Mouse (Mus musculus) ES-E14 (cell line): Measurements from ENCODE around the gene Sh3bp5l. TPM values are rescaled to one million over a fixed set of nuclear protein-coding genes. Genes with fewer than 3 reads are reported as not detected.

Source experiments
- DNase-seq: peaks from one replicate; pipeline ENCODE4 v3.0.0-alpha.2; 2013; ENCODE audit warnings: low read depth, low spot score
- H3K27ac ChIP-seq: 2 replicates; pipeline ENCODE4 v1.5.1; 2012; ENCODE audit warnings: low read depth, mild to moderate bottlenecking, low read length, moderate library complexity, mixed read lengths; ENCODE audit not compliant: poor library complexity, insufficient read depth, severe bottlenecking
- H3K36me3 ChIP-seq: 2 replicates; pipeline ENCODE4 v1.6.1; 2012; ENCODE audit warnings: mild to moderate bottlenecking, low read length, moderate library complexity, mixed read lengths; ENCODE audit not compliant: control insufficient read depth, poor library complexity, insufficient read depth, severe bottlenecking
- H3K4me1 ChIP-seq, 2 experiments: fragments of 150-350 bp in 1 of 2; sonication (generic) in 1 of 2; 2 replicates each; pipeline ENCODE4 v1.6.1; 2012; ENCODE audit warnings: low read length in 2 of 2, mild to moderate bottlenecking in 1 of 2, mixed read lengths in 1 of 2; ENCODE audit not compliant: control insufficient read depth in 2 of 2, insufficient read depth in 2 of 2, poor library complexity in 1 of 2
- H3K4me3 ChIP-seq, 2 experiments: fragments of 150-350 bp in 1 of 2; sonication (generic) in 1 of 2; 2 replicates each; pipeline ENCODE4 v1.5.1; 2012; ENCODE audit warnings: low read length in 2 of 2, low read depth in 1 of 2, mild to moderate bottlenecking in 1 of 2, mixed read lengths in 1 of 2; ENCODE audit not compliant: insufficient read depth in 1 of 2, poor library complexity in 1 of 2, severe bottlenecking in 1 of 2
- H3K9ac ChIP-seq: 2 replicates; pipeline ENCODE4 v1.6.1; 2012; ENCODE audit warnings: low read depth, mild to moderate bottlenecking, low read length, mixed read lengths; ENCODE audit not compliant: poor library complexity, insufficient read depth, severe bottlenecking
- H3K9me3 ChIP-seq: fragments of 150-350 bp; sonication (generic); 2 replicates; pipeline ENCODE4 v1.6.1; 2012; ENCODE audit warnings: low read depth, mild to moderate bottlenecking, low read length; ENCODE audit not compliant: control insufficient read depth, insufficient read depth
- CHD2 ChIP-seq: IDR thresholded peaks from 2 replicates; pipeline ENCODE4 v1.6.1; 2014; ENCODE audit warnings: mild to moderate bottlenecking, low read depth, low read length, inconsistent platforms
- HCFC1 ChIP-seq: IDR thresholded peaks from 2 replicates; pipeline ENCODE4 v1.6.1; 2012; ENCODE audit warnings: low read length, inconsistent platforms, borderline replicate concordance; ENCODE audit not compliant: insufficient read depth
- MAFK ChIP-seq: IDR thresholded peaks from 2 replicates; pipeline ENCODE4 v1.6.1; 2014; ENCODE audit warnings: mild to moderate bottlenecking, low read depth, low read length, inconsistent platforms; ENCODE audit not compliant: insufficient read depth
- ZC3H11A ChIP-seq: IDR thresholded peaks from 2 replicates; pipeline ENCODE4 v1.6.1; 2012; ENCODE audit warnings: low read depth, mild to moderate bottlenecking, inconsistent platforms, low read length, borderline replicate concordance
- ZNF384 ChIP-seq: IDR thresholded peaks from 2 replicates; pipeline ENCODE4 v1.6.1; 2012; ENCODE audit warnings: low read depth, low read length, inconsistent platforms
- in situ Hi-C, 2 experiments: fragments of 600-800 bp; cut with MboI; formaldehyde crosslinking; loops; one replicate each; pipeline ENCODE4 v1.15.1; 2025; ENCODE audit warnings: low sequenced_read_pairs in 2 of 2, inconsistent platforms in 1 of 2; ENCODE audit not compliant: unreplicated experiment in 2 of 2
- total RNA-seq: library from RNA; depleted of rRNA; stranded (reverse); fragments of 300-350 nt; gene quantifications from 2 replicates; pipeline ENCODE4 v1.2.3, GENCODE M21; 2012; rRNA removed

Sh3bp5l gene
- total RNA-seq, result 26.9 and 28.9 TPM in 2 replicates

GRCm38 (mm10) chr11:58330276-58331148 is at the start of gene Sh3bp5l, which contains the start of gene Zfp672:
Gene Sh3bp5l (plus strand): TSS chr11:58330724.
Gene Zfp672 (minus strand): TSS chr11:58330339.
- DNase-seq, result peak; percentile 92

DNA sequence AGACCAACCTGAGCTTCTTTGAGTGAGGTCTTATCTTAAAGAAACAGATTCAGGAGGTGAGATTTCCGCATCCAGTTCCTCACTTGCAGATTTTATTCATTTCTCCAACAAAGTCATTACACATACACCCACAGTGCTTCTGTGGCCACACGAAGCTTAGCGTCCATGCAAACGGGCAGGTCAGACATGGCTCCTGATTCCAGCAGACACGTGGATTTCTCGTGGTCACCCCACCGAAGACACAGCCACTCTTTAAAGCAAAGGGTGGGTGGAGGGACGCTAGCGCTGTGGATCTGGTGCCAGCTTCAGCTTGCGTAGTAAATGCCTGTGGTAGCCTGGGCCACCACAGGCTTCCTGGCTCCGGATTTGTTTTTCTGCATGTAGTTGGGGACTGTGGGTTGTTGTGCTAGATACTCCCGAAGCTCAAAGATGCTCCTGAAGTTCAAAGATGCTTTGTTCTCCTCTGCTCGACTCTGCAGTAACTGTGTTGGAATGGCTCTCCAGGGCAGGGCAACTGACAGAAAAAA is 48.5 kb upstream of the Sh3bp5l start:
- DNase-seq, result no peak
- no peaks in the 10 kb centered on the region for H3K4me1 ChIP-seq
- in situ Hi-C loops, result no loop called here
- H3K9ac ChIP-seq, result no peak overlapping the region
- no peak for TF ChIP-seq CHD2
- TF ChIP-seq HCFC1, result no peak
- no peak for TF ChIP-seq ZC3H11A
- no peak for TF ChIP-seq MAFK
- TF ChIP-seq ZNF384, result no peak
- no peak overlapping the region for H3K27ac ChIP-seq
- H3K9me3 ChIP-seq, result no peaks in the 10 kb centered on the region
- H3K36me3 ChIP-seq, result no peaks in the 10 kb centered on the region
- no peak overlapping the region for H3K4me3 ChIP-seq

More at GRCm38 (mm10) chr11:58330276-58331148, at the start of gene Sh3bp5l, which contains the start of gene Zfp672:
- Histone ChIP-seq H3K4me1 (peaks cover 0 to 4% of the 10 kb centered on the region in 2 experiments; a peak in 1 of 4 replicates), H3K27ac (peak within 1 kb of the TSS; percentile 78), H3K9ac (peak within 1 kb of the TSS; percentile 96), H3K9me3 (no peaks in the 10 kb centered on the region), H3K4me3 (peak within 1 kb of the TSS; percentile 86 to 98), H3K36me3 (peaks cover 4% of the 10 kb centered on the region; the same call in 1 of the 2 replicates)
- in situ Hi-C loops, result no loop called here
- TF ChIP-seq MAFK (no peak), ZC3H11A (no peak), HCFC1 (peak; percentile 91), ZNF384 (peak; percentile 97)

DNA sequence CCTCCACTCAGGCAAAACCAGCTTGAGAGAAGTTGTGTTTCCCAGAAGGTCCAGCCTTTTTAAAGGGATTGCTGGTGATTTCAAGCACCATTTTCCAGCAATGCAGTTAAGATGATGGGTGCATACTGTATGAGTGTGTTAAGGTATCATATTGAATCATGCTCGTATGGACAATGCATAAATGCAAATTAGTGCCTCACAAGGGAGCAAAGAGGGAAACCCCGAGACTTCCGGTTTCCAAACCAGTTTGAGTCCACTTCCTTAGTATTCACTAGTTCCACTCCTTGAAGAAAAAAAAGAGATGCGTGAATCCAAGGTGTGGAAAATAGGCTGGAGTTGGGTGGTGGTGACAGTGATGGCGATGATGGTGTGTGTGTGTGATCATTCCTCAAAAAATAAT is 48.0 kb upstream of the Sh3bp5l start:
- Histone ChIP-seq H3K36me3 (no peaks in the 10 kb centered on the region), H3K9me3 (no peaks in the 10 kb centered on the region), H3K4me1 (no peaks in the 10 kb centered on the region), H3K4me3 (no peak overlapping the region), H3K27ac (no peak overlapping the region), H3K9ac (no peak overlapping the region)
- no peak for DNase-seq
- in situ Hi-C loops, result no loop called here
- TF ChIP-seq ZC3H11A (no peak), HCFC1 (no peak), MAFK (no peak), CHD2 (no peak), ZNF384 (no peak)

- no peak for TF ChIP-seq CHD2
- no peak for TF ChIP-seq ZNF384
- no peak for TF ChIP-seq HCFC1
- TF ChIP-seq MAFK, result no peak
- no peak for TF ChIP-seq ZC3H11A
- no peak overlapping the region for H3K9ac ChIP-seq
- H3K27ac ChIP-seq, result no peak overlapping the region
- H3K4me1 ChIP-seq, result no peaks in the 10 kb centered on the region
- no peaks in the 10 kb centered on the region for H3K36me3 ChIP-seq
- H3K4me3 ChIP-seq, result no peak overlapping the region
- H3K9me3 ChIP-seq, result no peaks in the 10 kb centered on the region
- DNase-seq, result no peak
- in situ Hi-C loops, result no loop called here
These were observed 40.4 kb upstream of the Sh3bp5l start for GRCm38 (mm10) chr11:58289992-58290682.
